Mouse (Mus musculus) midbrain, embryonic 16.5 days (tissue): ENCODE results near the gene Tbc1d5. TPM values are rescaled to one million over a fixed set of nuclear protein-coding genes. Genes with fewer than 3 reads are reported as not detected.

Experiments used
- ATAC-seq: fragments of 200-750 bp; cut with Nextera tagmentation; 2 replicates; pipeline ENCODE4 v1.8.0; 2017; ENCODE audit warnings: moderate TSS enrichment
- H3K27ac ChIP-seq: fragments of 300-500 bp; sonication (generic); 2 replicates; pipeline ENCODE4 v1.5.1; 2014; ENCODE audit warnings: mild to moderate bottlenecking, low read length, mixed read lengths
- H3K27me3 ChIP-seq: fragments of 300-500 bp; sonication (generic); 2 replicates; pipeline ENCODE4 v1.6.1; 2014; ENCODE audit warnings: low read depth, low read length, mixed read lengths; ENCODE audit not compliant: control insufficient read depth, insufficient read depth
- H3K36me3 ChIP-seq: fragments of 300-500 bp; sonication (generic); 2 replicates; pipeline ENCODE4 v1.6.1; 2014; ENCODE audit warnings: mild to moderate bottlenecking, low read length, moderate library complexity, mixed read lengths; ENCODE audit not compliant: control insufficient read depth, insufficient read depth
- H3K4me1 ChIP-seq: fragments of 300-500 bp; sonication (generic); 2 replicates; pipeline ENCODE4 v1.6.1; 2014; ENCODE audit warnings: mild to moderate bottlenecking, low read length, mixed read lengths; ENCODE audit not compliant: control insufficient read depth, insufficient read depth
- H3K4me2 ChIP-seq: fragments of 300-500 bp; sonication (generic); 2 replicates; pipeline ENCODE4 v1.6.1; 2014; ENCODE audit warnings: mild to moderate bottlenecking, low read length, mixed read lengths
- H3K4me3 ChIP-seq: fragments of 300-500 bp; sonication (generic); 2 replicates; pipeline ENCODE4 v1.5.1; 2014; ENCODE audit warnings: low read depth, mild to moderate bottlenecking, low read length, moderate library complexity, mixed read lengths
- H3K9ac ChIP-seq: fragments of 300-500 bp; sonication (generic); 2 replicates; pipeline ENCODE4 v1.6.1; 2014; ENCODE audit warnings: low read depth, low read length, mixed read lengths
- H3K9me3 ChIP-seq: fragments of 300-500 bp; sonication (generic); replicated peaks from 2 replicates; pipeline ENCODE4 v1.6.1; 2014; ENCODE audit warnings: mild to moderate bottlenecking, low read length, mixed read lengths; ENCODE audit not compliant: control insufficient read depth, poor library complexity, severe bottlenecking
- WGBS: fragments of 180-500 bp; shearing (Covaris S2); extraction: QIAGEN DNeasy Blood & Tissue Kit; methylation state at CpG from one replicate; pipeline ENCODE4 v1.1.7; 2014; 5-methylcytosine and 5-hydroxymethylcytosine counted together
- polyA plus RNA-seq: library from polyadenylated mRNA; unstranded; fragments of >200 nt; fragmentation: Nextera tagmentation; extraction: Ambion mirVana; gene quantifications from 2 replicates; pipeline ENCODE4 v1.2.1, GENCODE M21; 2015

Tbc1d5 gene
- polyA plus RNA-seq, 1 experiment from 2014 or later = 9.1 TPM

- H3K4me3 ChIP-seq = no peak overlapping the region
- no peaks in the 10 kb centered on the region for H3K27me3 ChIP-seq
- no peak for ATAC-seq
- WGBS = 95% methylated on average over 1 of the region's 1 CpGs
- H3K4me1 ChIP-seq = no peaks in the 10 kb centered on the region
- H3K4me2 ChIP-seq = no peak overlapping the region
- no peaks in the 10 kb centered on the region for H3K9me3 ChIP-seq
- H3K9ac ChIP-seq = no peak overlapping the region
- H3K27ac ChIP-seq = no peak overlapping the region
- no peaks in the 10 kb centered on the region for H3K36me3 ChIP-seq
Observed at GRCm38 (mm10) chr17:50889475-50889874, 289.7 kb downstream of the Tbc1d5 start.

DNA sequence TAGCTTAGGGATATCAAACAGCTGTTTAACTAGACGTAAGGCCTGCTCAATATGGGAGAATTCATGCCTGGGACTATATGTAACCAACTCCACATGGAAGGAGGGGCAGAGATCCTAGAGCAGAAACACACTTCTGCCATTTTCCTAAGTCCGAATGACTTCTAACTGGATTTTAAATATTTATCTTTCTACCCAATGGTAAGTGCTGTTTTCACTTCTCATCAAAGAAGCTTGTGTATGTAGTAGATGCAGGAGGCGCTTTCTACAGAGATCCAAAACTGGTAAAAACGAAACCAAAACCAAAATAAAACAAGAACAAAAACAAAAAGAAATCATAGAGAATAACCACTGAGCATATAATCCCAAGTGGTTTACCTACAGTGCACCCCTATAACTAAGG, 299.2 kb downstream of the Tbc1d5 start:
- H3K4me1 ChIP-seq = no peaks in the 10 kb centered on the region
- no peak overlapping the region for H3K27ac ChIP-seq
- no peaks in the 10 kb centered on the region for H3K36me3 ChIP-seq
- no peak overlapping the region for H3K9ac ChIP-seq
- no peak overlapping the region for H3K4me2 ChIP-seq
- no peak overlapping the region for H3K4me3 ChIP-seq
- no peaks in the 10 kb centered on the region for H3K27me3 ChIP-seq
- ATAC-seq = no peak
- no peaks in the 10 kb centered on the region for H3K9me3 ChIP-seq
- WGBS = 87% methylated on average over 4 of the region's 4 CpGs

DNA sequence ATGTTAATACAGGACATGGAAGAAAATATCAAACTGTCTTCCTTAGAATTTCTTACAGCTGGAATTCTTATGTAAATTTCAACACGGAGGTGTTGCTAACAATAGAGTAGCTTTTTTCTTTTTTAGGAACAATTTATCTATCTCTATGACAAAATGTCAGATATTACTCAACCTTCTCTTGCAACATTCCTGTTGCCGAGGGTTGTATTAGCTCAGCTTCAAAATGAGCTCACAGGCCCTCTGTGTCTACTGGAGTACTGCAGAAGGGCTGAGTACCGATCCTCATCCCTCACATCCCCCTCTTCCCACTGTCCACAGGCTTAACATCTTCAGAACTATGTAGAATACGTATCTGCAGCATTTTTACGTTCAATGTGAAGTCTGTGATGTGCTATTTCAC, 302.7 kb downstream of the Tbc1d5 start:
- Histone ChIP-seq H3K27ac (no peak overlapping the region), H3K27me3 (no peaks in the 10 kb centered on the region), H3K4me1 (no peaks in the 10 kb centered on the region), H3K9ac (no peak overlapping the region), H3K9me3 (no peaks in the 10 kb centered on the region), H3K36me3 (no peaks in the 10 kb centered on the region), H3K4me2 (no peak overlapping the region), H3K4me3 (no peak overlapping the region)
- no peak for ATAC-seq
- WGBS = 80% methylated on average over 5 of the region's 5 CpGs

DNA sequence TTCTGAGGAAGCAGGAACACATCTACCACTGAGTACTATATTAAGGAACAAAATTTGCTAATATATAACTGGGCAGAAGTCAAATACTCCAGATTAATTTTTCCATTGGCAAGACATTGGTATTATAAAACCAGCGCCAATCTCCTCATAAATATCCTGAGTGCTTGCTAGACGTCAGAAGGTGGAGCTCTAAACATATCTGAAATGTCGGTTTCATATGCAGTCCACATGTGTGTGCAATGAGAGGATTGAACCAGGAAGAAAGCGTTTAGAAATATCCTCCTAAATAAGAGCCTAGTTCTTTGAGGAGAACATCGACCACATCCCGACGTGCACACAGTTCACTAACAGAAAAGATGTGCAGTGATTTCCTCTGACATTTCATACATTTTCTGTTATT, 305.1 kb downstream of the Tbc1d5 start:
- H3K9me3 ChIP-seq = no peaks in the 10 kb centered on the region
- H3K27ac ChIP-seq = no peak overlapping the region
- no peaks in the 10 kb centered on the region for H3K27me3 ChIP-seq
- H3K4me2 ChIP-seq = no peak overlapping the region
- ATAC-seq = peak; percentile 85
- WGBS = 71% methylated on average over 7 of the region's 7 CpGs
- H3K4me1 ChIP-seq = no peaks in the 10 kb centered on the region
- no peak overlapping the region for H3K4me3 ChIP-seq
- no peaks in the 10 kb centered on the region for H3K36me3 ChIP-seq
- H3K9ac ChIP-seq = no peak overlapping the region

- no peaks in the 10 kb centered on the region for H3K36me3 ChIP-seq
- WGBS = 95% methylated on average over 4 of the region's 4 CpGs
- H3K27me3 ChIP-seq = no peaks in the 10 kb centered on the region
- no peaks in the 10 kb centered on the region for H3K4me1 ChIP-seq
- no peaks in the 10 kb centered on the region for H3K9me3 ChIP-seq
- no peak overlapping the region for H3K27ac ChIP-seq
- no peak for ATAC-seq
- H3K4me3 ChIP-seq = no peak overlapping the region
- H3K4me2 ChIP-seq = no peak overlapping the region
- H3K9ac ChIP-seq = no peak overlapping the region
Observed at GRCm38 (mm10) chr17:50872600-50872999, 306.6 kb downstream of the Tbc1d5 start.

DNA sequence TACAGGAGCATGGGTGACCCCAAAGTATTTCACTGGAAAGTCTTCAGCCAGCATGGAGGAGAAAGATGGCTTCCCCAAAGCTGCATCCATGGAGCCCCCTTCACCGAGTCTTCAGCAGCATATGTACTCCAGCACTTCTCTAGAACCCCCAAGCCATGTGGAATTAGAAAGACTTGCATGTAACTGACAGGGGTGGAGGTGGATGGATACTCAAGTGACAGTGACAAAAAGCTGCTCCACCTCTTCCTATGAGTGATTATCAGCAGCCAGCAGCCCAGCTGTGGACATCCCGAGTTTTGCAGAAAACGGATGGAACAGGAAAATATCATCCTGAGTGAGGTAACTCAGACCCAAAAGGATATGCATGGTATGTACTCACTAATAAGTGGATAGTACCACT, 311.9 kb downstream of the Tbc1d5 start:
- no peak for ATAC-seq
- Histone ChIP-seq H3K9ac (no peak overlapping the region), H3K4me3 (no peak overlapping the region), H3K36me3 (no peaks in the 10 kb centered on the region), H3K4me1 (no peaks in the 10 kb centered on the region), H3K4me2 (no peak overlapping the region), H3K27ac (no peak overlapping the region), H3K27me3 (no peaks in the 10 kb centered on the region), H3K9me3 (no peaks in the 10 kb centered on the region)
- WGBS = 95% methylated on average over 3 of the region's 3 CpGs

GRCm38 (mm10) chr17:50864781-50865180, 314.4 kb downstream of the Tbc1d5 start:
- Histone ChIP-seq H3K4me3 (no peak overlapping the region), H3K9me3 (no peaks in the 10 kb centered on the region), H3K36me3 (no peaks in the 10 kb centered on the region), H3K27me3 (no peaks in the 10 kb centered on the region), H3K4me1 (no peaks in the 10 kb centered on the region), H3K27ac (no peak overlapping the region), H3K9ac (no peak overlapping the region), H3K4me2 (no peak overlapping the region)
- no peak for ATAC-seq
- 95% methylated on average over 1 of the region's 1 CpGs for WGBS

DNA sequence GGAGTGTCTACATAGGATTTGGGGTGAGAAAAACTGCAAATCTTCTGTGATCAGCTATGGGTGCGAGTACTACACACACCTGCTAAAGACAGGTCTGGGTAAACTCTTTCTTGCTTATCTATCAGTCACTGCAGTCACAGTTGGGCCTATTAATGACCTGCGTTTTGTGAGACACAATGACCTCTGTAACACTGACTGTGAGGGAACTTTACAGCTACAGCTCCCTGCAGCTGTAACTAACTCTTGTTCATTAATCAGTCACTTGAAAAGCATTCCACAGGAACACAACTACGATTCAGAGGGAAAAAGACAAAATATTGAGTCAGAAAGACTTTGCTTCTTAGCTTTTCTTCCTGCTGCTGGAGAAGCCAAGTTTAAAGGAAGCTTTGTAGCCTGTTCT, 325.9 kb downstream of the Tbc1d5 start:
- H3K27ac ChIP-seq = no peak overlapping the region
- no peak overlapping the region for H3K4me3 ChIP-seq
- H3K36me3 ChIP-seq = no peaks in the 10 kb centered on the region
- H3K9me3 ChIP-seq = no peaks in the 10 kb centered on the region
- no peak for ATAC-seq
- no peak overlapping the region for H3K4me2 ChIP-seq
- H3K9ac ChIP-seq = no peak overlapping the region
- no peaks in the 10 kb centered on the region for H3K4me1 ChIP-seq
- WGBS = 40% methylated on average over 3 of the region's 3 CpGs
- no peaks in the 10 kb centered on the region for H3K27me3 ChIP-seq

- Histone ChIP-seq H3K9me3 (no peaks in the 10 kb centered on the region), H3K4me2 (no peak overlapping the region), H3K27me3 (no peaks in the 10 kb centered on the region), H3K4me3 (no peak overlapping the region), H3K9ac (no peak overlapping the region), H3K27ac (no peak overlapping the region), H3K36me3 (no peaks in the 10 kb centered on the region), H3K4me1 (no peaks in the 10 kb centered on the region)
- WGBS = 92% methylated on average over 1 of the region's 1 CpGs
- ATAC-seq = no peak
Observed at GRCm38 (mm10) chr17:50851382-50851781, 327.8 kb downstream of the Tbc1d5 start.

GRCm38 (mm10) chr17:50814089-50814488, 365.1 kb downstream of the Tbc1d5 start:
- H3K4me1 ChIP-seq = no peaks in the 10 kb centered on the region
- H3K9ac ChIP-seq = no peak overlapping the region
- no peaks in the 10 kb centered on the region for H3K9me3 ChIP-seq
- peak; percentile 48; the same call in 1 of the 2 replicates for ATAC-seq
- H3K4me2 ChIP-seq = no peak overlapping the region
- no peak overlapping the region for H3K4me3 ChIP-seq
- H3K36me3 ChIP-seq = no peaks in the 10 kb centered on the region
- H3K27ac ChIP-seq = no peak overlapping the region
- 59% methylated on average over 1 of the region's 1 CpGs for WGBS
- no peaks in the 10 kb centered on the region for H3K27me3 ChIP-seq
